Mouse (Mus musculus) thymus, postnatal 0 days (tissue): ENCODE data around the gene Mst1. TPM values are rescaled to one million over a fixed set of nuclear protein-coding genes. Genes with fewer than 3 reads are reported as not detected.

Experiments
- DNase-seq: peaks from one replicate; pipeline ENCODE4 v3.0.0-alpha.2; 2015; ENCODE audit warnings: low spot score
- polyA plus RNA-seq: library from polyadenylated mRNA; unstranded; fragments of >200 nt; fragmentation: Nextera tagmentation; extraction: Ambion mirVana; gene quantifications from 2 replicates; pipeline ENCODE4 v1.2.1, GENCODE M21; 2015

The Mst1 gene
- polyA plus RNA-seq, 1 experiment from 2014 or later: 1.5 TPM

GRCm38 (mm10) chr9:108095518-108095917 is 15.3 kb downstream of the Mst1 start:
- DNase-seq: peak; percentile 69

- no peak for DNase-seq
These were observed 15.9 kb downstream of the Mst1 start for GRCm38 (mm10) chr9:108095949-108096712.

GRCm38 (mm10) chr9:108099619-108100018 is 19.4 kb downstream of the Mst1 start:
- no peak for DNase-seq

GRCm38 (mm10) chr9:108104766-108105548 is 24.7 kb downstream of the Mst1 start:
- DNase-seq: peak; percentile 49

GRCm38 (mm10) chr9:108105549-108105863 is 25.3 kb downstream of the Mst1 start:
- no peak for DNase-seq

GRCm38 (mm10) chr9:108106090-108106489 is 25.9 kb downstream of the Mst1 start:
- no peak for DNase-seq

GRCm38 (mm10) chr9:108107867-108108266 is 27.6 kb downstream of the Mst1 start:
- DNase-seq: no peak

GRCm38 (mm10) chr9:108110160-108110559 is 29.9 kb downstream of the Mst1 start:
- no peak for DNase-seq

- peak; percentile 59 for DNase-seq
These were observed 30.9 kb downstream of the Mst1 start for GRCm38 (mm10) chr9:108111101-108111592.

GRCm38 (mm10) chr9:108111593-108112121 is 31.4 kb downstream of the Mst1 start:
- no peak for DNase-seq

GRCm38 (mm10) chr9:108112719-108113340 is 32.6 kb downstream of the Mst1 start:
- no peak for DNase-seq

- DNase-seq: no peak
These were observed 35.2 kb downstream of the Mst1 start for GRCm38 (mm10) chr9:108115290-108116077.

GRCm38 (mm10) chr9:108117143-108117542 is 36.9 kb downstream of the Mst1 start:
- no peak for DNase-seq

GRCm38 (mm10) chr9:108119891-108120411 is 39.7 kb downstream of the Mst1 start:
- no peak for DNase-seq

- no peak for DNase-seq
These were observed 40.4 kb downstream of the Mst1 start for GRCm38 (mm10) chr9:108120671-108121070.

GRCm38 (mm10) chr9:108121170-108121969 is 41.1 kb downstream of the Mst1 start:
- no peak for DNase-seq

- DNase-seq: no peak
These were observed 43.7 kb downstream of the Mst1 start for GRCm38 (mm10) chr9:108123916-108124315.

- DNase-seq: no peak
These were observed 45.5 kb downstream of the Mst1 start for GRCm38 (mm10) chr9:108125731-108126130.

GRCm38 (mm10) chr9:108126436-108127180 is 46.4 kb downstream of the Mst1 start:
- DNase-seq: no peak
